Comparison of ENCODE assay signal across 8 mouse cellular contexts in the genomic region with DNA sequence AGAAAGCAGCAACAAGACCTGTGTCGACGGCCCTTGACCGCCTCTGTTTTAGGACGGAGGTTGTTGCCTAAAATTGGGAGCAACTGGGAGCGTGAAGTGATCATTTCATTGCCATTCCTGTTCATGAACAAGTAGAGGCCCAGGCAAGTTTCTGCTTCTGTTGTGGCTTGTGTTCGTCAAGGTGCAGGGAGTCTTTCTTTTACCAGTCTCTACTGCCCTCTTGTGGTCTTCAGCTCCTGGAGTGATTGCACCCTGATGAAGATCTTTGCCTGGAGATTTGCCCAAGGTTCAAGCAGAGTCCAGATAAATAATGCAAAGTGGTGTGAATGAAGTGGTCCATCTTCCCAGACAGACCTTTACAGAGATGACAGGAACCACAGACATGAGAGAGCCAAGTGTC.
DNase-seq lines count a peak whose midpoint lies in the region; ATAC-seq and TF ChIP-seq lines count a peak whose summit lies in the region.
"Had no signal": no experiment of that assay in that cellular context is flagged by ENCODE, and none has a peak within 500 bp of the region (broad histone marks: within the 10 kb centered on the region; RNA-seq: fewer than 3 reads in every experiment).

No protein-coding gene starts in this region.

- no peak for TF ChIP-seq EP300 in ES-Bruce4 (IDR thresholded peaks at IDR 0.05; ENCODE audit: insufficient read depth, low read depth, low read length)
- TF ChIP-seq EP300 in liver, embryonic 14.5 days (IDR thresholded peaks at IDR 0.05; ENCODE audit: low read depth), result no peak

- H3K4me3 ChIP-seq in ES-Bruce4 (ENCODE audit: low read depth, low read length), result no peak overlapping the region
- no peak overlapping the region for H3K4me3 ChIP-seq in forebrain, embryonic 12.5 days (replicated peaks)
- no peak overlapping the region for H3K4me3 ChIP-seq in liver, embryonic 14.5 days (ENCODE audit: insufficient read depth in 1 of 2, low read depth in 2 of 2, low read length in 2 of 2)
- H3K4me3 ChIP-seq: stomach, embryonic 15.5 days had no signal

- H3K4me2 ChIP-seq in forebrain, embryonic 12.5 days, result no peak overlapping the region
- no peak overlapping the region for H3K4me2 ChIP-seq in liver, embryonic 14.5 days (ENCODE audit: low read depth)
- H3K4me2 ChIP-seq: stomach, embryonic 15.5 days had no signal

- WGBS in forebrain, embryonic 12.5 days, result 45% methylated on average over 6 of the region's 6 CpGs
- 55% methylated on average over 6 of the region's 6 CpGs for WGBS in liver, embryonic 14.5 days (ENCODE audit: insufficient replicate concordance)

- H3K27ac ChIP-seq in ES-Bruce4 (ENCODE audit: insufficient read depth, low read length), result 0 out of 2 replicates have a peak overlapping the region, but pooled peaks have one; percentile 38
- no peak overlapping the region for H3K27ac ChIP-seq in forebrain, embryonic 12.5 days
- H3K27ac ChIP-seq in liver, embryonic 14.5 days, result no peak overlapping the region
- H3K27ac ChIP-seq: stomach, embryonic 15.5 days had no signal

- no peaks in the 10 kb centered on the region for H3K9me3 ChIP-seq in ES-Bruce4 (replicated peaks; ENCODE audit: control insufficient read depth, insufficient read depth, low read length, poor library complexity, severe bottlenecking)
- H3K9me3 ChIP-seq in forebrain, embryonic 12.5 days, result no peaks in the 10 kb centered on the region
- H3K9me3 ChIP-seq in liver, embryonic 14.5 days (ENCODE audit: control insufficient read depth, low read length), result no peaks in the 10 kb centered on the region
- H3K9me3 ChIP-seq: stomach, embryonic 15.5 days had no signal

- no peak for TF ChIP-seq POLR2A in ES-Bruce4 (IDR thresholded peaks at IDR 0.05; ENCODE audit: insufficient read depth, low read length)

- peak; percentile 65 for DNase-seq in A20 (ENCODE audit: low read depth, low spot score)
- DNase-seq in c-Kit-positive CD71-negative TER-119-negative erythroid progenitor cells, embryonic 14.5 days (ENCODE audit: low read depth), result peak; percentile 38
- peak; percentile 60 for DNase-seq in kidney, postnatal 10 days
- peak; percentile 10 to 42 (median 17) for DNase-seq in liver, embryonic 14.5 days (ENCODE audit: low read depth in 3 of 3, low spot score in 3 of 3)
- DNase-seq in right cerebral cortex, postnatal 36 days (ENCODE audit: low spot score in 2 of 2), result peak; percentile 24 to 43

- H3K4me1 ChIP-seq in ES-Bruce4 (ENCODE audit: control insufficient read depth, insufficient read depth, low read length), result peaks cover 3% of the 10 kb centered on the region
- peaks cover 5% of the 10 kb centered on the region; the same call in 1 of the 2 replicates for H3K4me1 ChIP-seq in forebrain, embryonic 12.5 days
- H3K4me1 ChIP-seq in liver, embryonic 14.5 days (replicated peaks; ENCODE audit: control insufficient read depth in 2 of 2, insufficient read depth in 2 of 2, low read length in 1 of 2), result peaks cover 3 to 31% of the 10 kb centered on the region in 2 experiments
- H3K4me1 ChIP-seq: stomach, embryonic 15.5 days had no signal

- TF ChIP-seq CTCF in ES-Bruce4 (IDR thresholded peaks at IDR 0.05; ENCODE audit: low read depth, low read length), result peak; percentile 57
- peak; percentile 77 for TF ChIP-seq CTCF in liver, embryonic 14.5 days (IDR thresholded peaks at IDR 0.05; ENCODE audit: low read depth)

- no peaks in the 10 kb centered on the region for H3K27me3 ChIP-seq in ES-Bruce4 (ENCODE audit: control insufficient read depth, insufficient read depth, low read length, poor library complexity, severe bottlenecking)
- no peaks in the 10 kb centered on the region for H3K27me3 ChIP-seq in forebrain, embryonic 12.5 days
- no peaks in the 10 kb centered on the region for H3K27me3 ChIP-seq in liver, embryonic 14.5 days (ENCODE audit: control insufficient read depth, insufficient read depth, low read length)
- H3K27me3 ChIP-seq: stomach, embryonic 15.5 days had no signal

- no peaks in the 10 kb centered on the region for H3K36me3 ChIP-seq in ES-Bruce4 (ENCODE audit: control insufficient read depth, insufficient read depth, low read length, poor library complexity, severe bottlenecking)
- H3K36me3 ChIP-seq in forebrain, embryonic 12.5 days (replicated peaks), result no peaks in the 10 kb centered on the region
- H3K36me3 ChIP-seq in liver, embryonic 14.5 days (replicated peaks; ENCODE audit: control insufficient read depth, insufficient read depth, low read depth), result no peaks in the 10 kb centered on the region
- H3K36me3 ChIP-seq: stomach, embryonic 15.5 days had no signal

- 0 out of 2 replicates have a peak, but pooled peaks have one; percentile 20 for ATAC-seq in forebrain, embryonic 12.5 days (ENCODE audit: low FRiP score)
- no peak for ATAC-seq in liver, embryonic 14.5 days (ENCODE audit: insufficient read depth)

- peak overlapping the region; percentile 31 for H3K9ac ChIP-seq in ES-Bruce4 (ENCODE audit: low read depth, poor library complexity, severe bottlenecking)
- H3K9ac ChIP-seq in forebrain, embryonic 12.5 days, result no peak overlapping the region
- H3K9ac ChIP-seq in liver, embryonic 14.5 days (replicated peaks), result no peak overlapping the region
- H3K9ac ChIP-seq: stomach, embryonic 15.5 days had no signal
